Mouse (Mus musculus) brain, embryonic 14.5 days (tissue): ENCODE data around the gene Usp49.

Experiments used
- CTCF ChIP-seq: fragments of 200-500 bp; IDR thresholded peaks from 2 replicates; pipeline ENCODE4 v1.5.1; 2012; ENCODE audit warnings: inconsistent platforms, mild to moderate bottlenecking, moderate library complexity, borderline replicate concordance; ENCODE audit not compliant: insufficient read depth, insufficient read length; ENCODE audit errors: extremely low read depth
- POLR2A ChIP-seq: fragments of 200-500 bp; IDR thresholded peaks from 2 replicates; pipeline ENCODE4 v1.6.1; 2012; ENCODE audit warnings: mild to moderate bottlenecking, inconsistent platforms, borderline replicate concordance; ENCODE audit not compliant: poor library complexity, insufficient read depth, insufficient read length, severe bottlenecking; ENCODE audit errors: extremely low read depth

DNA sequence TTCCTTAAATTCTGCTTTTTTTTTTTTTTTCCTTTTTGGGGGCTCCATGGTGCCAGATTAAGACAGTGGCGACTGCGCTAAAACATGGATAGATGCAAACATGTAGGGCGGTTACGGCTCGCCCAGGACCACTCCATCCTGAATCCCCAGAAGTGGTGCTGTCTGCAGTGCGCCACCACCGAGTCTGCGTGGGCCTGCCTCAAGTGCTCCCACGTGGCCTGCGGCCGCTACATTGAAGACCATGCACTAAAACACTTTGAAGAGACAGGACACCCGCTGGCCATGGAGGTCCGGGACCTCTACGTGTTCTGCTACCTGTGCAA lies 41.5 kb downstream of the Usp49 start:
- no peak for TF ChIP-seq CTCF
- no peak for TF ChIP-seq POLR2A
